Mouse (Mus musculus) gastrocnemius, adult 2 months (tissue): ENCODE results near the gene Acot8. TPM values are rescaled to one million over a fixed set of nuclear protein-coding genes. Genes with fewer than 3 reads are reported as not detected.

ENCODE experiments used
- DNase-seq: peaks from one replicate; pipeline ENCODE4 v3.0.0; 2022
- H3K27ac ChIP-seq: fragments of 200-600 bp; 2 replicates; pipeline ENCODE4 v1.8.1; 2022; ENCODE audit warnings: mild to moderate bottlenecking
- H3K4me3 ChIP-seq: fragments of 200-600 bp; 2 replicates; pipeline ENCODE4 v1.8.1; 2022; ENCODE audit warnings: mild to moderate bottlenecking, moderate library complexity
- CTCF ChIP-seq: fragments of 200-600 bp; IDR thresholded peaks from 2 replicates; pipeline ENCODE4 v1.8.1; 2022; ENCODE audit warnings: antibody characterized with exemption, mild to moderate bottlenecking, moderate library complexity
- intact Hi-C: fragments of 180-260 bp; cut with DNase I; formaldehyde crosslinking; loops from one replicate; pipeline ENCODE4 v1.15.1; 2025
- total RNA-seq, 2 experiments: library from RNA; stranded (reverse); gene quantifications; 2 replicates each; pipeline ENCODE4 v1.2.3; 2021

Acot8 gene
- total RNA-seq, 2 experiments from 2014 or later, result 7.9 to 8.6 TPM

GRCm38 (mm10) chr2:164827146-164827850 lies 22.6 kb upstream of the Acot8 start:
- DNase-seq, result no peak
- TF ChIP-seq CTCF, result no peak
- Histone ChIP-seq H3K4me3 (no peak overlapping the region), H3K27ac (no peak overlapping the region)
- intact Hi-C loops, result no loop called here

GRCm38 (mm10) chr2:164825521-164825920 lies 20.8 kb upstream of the Acot8 start:
- intact Hi-C loops, result no loop called here
- H3K27ac ChIP-seq, result no peak overlapping the region
- no peak for DNase-seq
- TF ChIP-seq CTCF, result no peak
- H3K4me3 ChIP-seq, result no peak overlapping the region

GRCm38 (mm10) chr2:164823969-164824368 lies 19.3 kb upstream of the Acot8 start:
- Histone ChIP-seq H3K27ac (no peak overlapping the region; the same call in 1 of the 2 replicates), H3K4me3 (peak overlapping the region; percentile 92)
- TF ChIP-seq CTCF, result no peak
- no peak for DNase-seq
- intact Hi-C loops, result loop anchor here (2.0 kb wide), 1 partner anchor 17 kb away; no protein-coding TSS in a partner anchor

- TF ChIP-seq CTCF, result no peak
- no peak for DNase-seq
- Histone ChIP-seq H3K4me3 (peak overlapping the region; percentile 92), H3K27ac (peak overlapping the region; percentile 88)
- intact Hi-C loops, result loop anchor here (2.0 kb wide), 1 partner anchor 16 kb away; no protein-coding TSS in a partner anchor
Observed at GRCm38 (mm10) chr2:164823181-164823585, 18.5 kb upstream of the Acot8 start.

- H3K4me3 ChIP-seq, result peak within 1 kb of the TSS; percentile 92
- TF ChIP-seq CTCF, result no peak; the same call in 1 of the 2 replicates
- peak within 1 kb of the TSS; percentile 88 for H3K27ac ChIP-seq
- DNase-seq, result peak; percentile 99
- intact Hi-C loops, result loop anchor here (2.0 kb wide), 1 partner anchor 16 kb away; no protein-coding TSS in a partner anchor
Observed at GRCm38 (mm10) chr2:164822636-164823165, 18.0 kb upstream of the Acot8 start, which contains the start of gene Zswim1. Gene Zswim1, plus strand, starts transcription at chr2:164822686.

- DNase-seq, result no peak
- intact Hi-C loops, result no loop called here
- TF ChIP-seq CTCF, result no peak
Observed at GRCm38 (mm10) chr2:164821060-164821459, 16.4 kb upstream of the Acot8 start.

GRCm38 (mm10) chr2:164817703-164818102 lies 13.0 kb upstream of the Acot8 start:
- Histone ChIP-seq H3K4me3 (no peak overlapping the region), H3K27ac (no peak overlapping the region)
- intact Hi-C loops, result no loop called here
- TF ChIP-seq CTCF, result no peak
- DNase-seq, result no peak

More at GRCm38 (mm10) chr2:164821060-164821459, 16.4 kb upstream of the Acot8 start:
- no peak overlapping the region for H3K4me3 ChIP-seq
- no peak overlapping the region for H3K27ac ChIP-seq

GRCm38 (mm10) chr2:164817206-164817605 lies 12.5 kb upstream of the Acot8 start:
- DNase-seq, result no peak
- intact Hi-C loops, result no loop called here
- Histone ChIP-seq H3K4me3 (no peak overlapping the region), H3K27ac (no peak overlapping the region)
- no peak for TF ChIP-seq CTCF

- TF ChIP-seq CTCF, result no peak
- intact Hi-C loops, result no loop called here
- H3K4me3 ChIP-seq, result no peak overlapping the region
- H3K27ac ChIP-seq, result no peak overlapping the region
- DNase-seq, result no peak
Observed at GRCm38 (mm10) chr2:164815821-164816220, 11.1 kb upstream of the Acot8 start.

GRCm38 (mm10) chr2:164815348-164815747 lies 10.7 kb upstream of the Acot8 start:
- no peak for TF ChIP-seq CTCF
- H3K4me3 ChIP-seq, result no peak overlapping the region
- intact Hi-C loops, result no loop called here
- no peak overlapping the region for H3K27ac ChIP-seq
- DNase-seq, result no peak

- no peak for DNase-seq
- H3K4me3 ChIP-seq, result no peak overlapping the region
- intact Hi-C loops, result no loop called here
- no peak for TF ChIP-seq CTCF
- no peak overlapping the region for H3K27ac ChIP-seq
Observed at GRCm38 (mm10) chr2:164813557-164813956, 8.9 kb upstream of the Acot8 start.

GRCm38 (mm10) chr2:164806614-164807013 lies 1.9 kb upstream of the Acot8 start:
- TF ChIP-seq CTCF, result no peak
- intact Hi-C loops, result loop anchor here (2.0 kb wide), 1 partner anchor 16 kb away; the partner anchor contains the start of gene Zswim1
- no peak overlapping the region for H3K27ac ChIP-seq
- no peak overlapping the region for H3K4me3 ChIP-seq
- no peak for DNase-seq

- peak overlapping the region; percentile 88 for H3K27ac ChIP-seq
- intact Hi-C loops, result no loop called here
- TF ChIP-seq CTCF, result no peak
- DNase-seq, result no peak
- H3K4me3 ChIP-seq, result peak overlapping the region; percentile 90
Observed at GRCm38 (mm10) chr2:164805332-164805718, 643 bp upstream of the Acot8 start.
